Mouse (Mus musculus) ES-E14 (cell line): ENCODE measurements around the gene Alpl. TPM values are rescaled to one million over a fixed set of nuclear protein-coding genes. Genes with fewer than 3 reads are reported as not detected.

Experiments used
- DNase-seq: peaks from one replicate; pipeline ENCODE4 v3.0.0-alpha.2; 2013; ENCODE audit warnings: low read depth, low spot score
- H3K27ac ChIP-seq: 2 replicates; pipeline ENCODE4 v1.5.1; 2012; ENCODE audit warnings: low read depth, mild to moderate bottlenecking, low read length, moderate library complexity, mixed read lengths; ENCODE audit not compliant: poor library complexity, insufficient read depth, severe bottlenecking
- H3K36me3 ChIP-seq: 2 replicates; pipeline ENCODE4 v1.6.1; 2012; ENCODE audit warnings: mild to moderate bottlenecking, low read length, moderate library complexity, mixed read lengths; ENCODE audit not compliant: control insufficient read depth, poor library complexity, insufficient read depth, severe bottlenecking
- H3K4me1 ChIP-seq, 2 experiments: fragments of 150-350 bp in 1 of 2; sonication (generic) in 1 of 2; 2 replicates each; pipeline ENCODE4 v1.6.1; 2012; ENCODE audit warnings: low read length in 2 of 2, mild to moderate bottlenecking in 1 of 2, mixed read lengths in 1 of 2; ENCODE audit not compliant: control insufficient read depth in 2 of 2, insufficient read depth in 2 of 2, poor library complexity in 1 of 2
- H3K4me3 ChIP-seq, 2 experiments: fragments of 150-350 bp in 1 of 2; sonication (generic) in 1 of 2; 2 replicates each; pipeline ENCODE4 v1.5.1; 2012; ENCODE audit warnings: low read length in 2 of 2, low read depth in 1 of 2, mild to moderate bottlenecking in 1 of 2, mixed read lengths in 1 of 2; ENCODE audit not compliant: insufficient read depth in 1 of 2, poor library complexity in 1 of 2, severe bottlenecking in 1 of 2
- H3K9ac ChIP-seq: 2 replicates; pipeline ENCODE4 v1.6.1; 2012; ENCODE audit warnings: low read depth, mild to moderate bottlenecking, low read length, mixed read lengths; ENCODE audit not compliant: poor library complexity, insufficient read depth, severe bottlenecking
- H3K9me3 ChIP-seq: fragments of 150-350 bp; sonication (generic); 2 replicates; pipeline ENCODE4 v1.6.1; 2012; ENCODE audit warnings: low read depth, mild to moderate bottlenecking, low read length; ENCODE audit not compliant: control insufficient read depth, insufficient read depth
- CHD2 ChIP-seq: IDR thresholded peaks from 2 replicates; pipeline ENCODE4 v1.6.1; 2014; ENCODE audit warnings: mild to moderate bottlenecking, low read depth, low read length, inconsistent platforms
- HCFC1 ChIP-seq: IDR thresholded peaks from 2 replicates; pipeline ENCODE4 v1.6.1; 2012; ENCODE audit warnings: low read length, inconsistent platforms, borderline replicate concordance; ENCODE audit not compliant: insufficient read depth
- MAFK ChIP-seq: IDR thresholded peaks from 2 replicates; pipeline ENCODE4 v1.6.1; 2014; ENCODE audit warnings: mild to moderate bottlenecking, low read depth, low read length, inconsistent platforms; ENCODE audit not compliant: insufficient read depth
- ZC3H11A ChIP-seq: IDR thresholded peaks from 2 replicates; pipeline ENCODE4 v1.6.1; 2012; ENCODE audit warnings: low read depth, mild to moderate bottlenecking, inconsistent platforms, low read length, borderline replicate concordance
- ZNF384 ChIP-seq: IDR thresholded peaks from 2 replicates; pipeline ENCODE4 v1.6.1; 2012; ENCODE audit warnings: low read depth, low read length, inconsistent platforms
- in situ Hi-C, 2 experiments: fragments of 600-800 bp; cut with MboI; formaldehyde crosslinking; loops; one replicate each; pipeline ENCODE4 v1.15.1; 2025; ENCODE audit warnings: low sequenced_read_pairs in 2 of 2, inconsistent platforms in 1 of 2; ENCODE audit not compliant: unreplicated experiment in 2 of 2
- total RNA-seq: library from RNA; depleted of rRNA; stranded (reverse); fragments of 300-350 nt; gene quantifications from 2 replicates; pipeline ENCODE4 v1.2.3, GENCODE M21; 2012

Gene Alpl
- total RNA-seq, 1 experiment, result 234 TPM

GRCm38 (mm10) chr4:137763920-137764495 is 32.2 kb downstream of the Alpl start:
- no peak overlapping the region for H3K9ac ChIP-seq
- in situ Hi-C loops, result no loop called here
- H3K36me3 ChIP-seq, result peaks cover 5% of the 10 kb centered on the region; the same call in 1 of the 2 replicates
- peaks cover 23 to 38% of the 10 kb centered on the region in 2 experiments for H3K4me1 ChIP-seq
- H3K4me3 ChIP-seq, result no peak overlapping the region
- DNase-seq, result no peak
- H3K9me3 ChIP-seq, result no peaks in the 10 kb centered on the region
- no peak overlapping the region for H3K27ac ChIP-seq
- TF ChIP-seq ZNF384 (no peak), CHD2 (no peak), ZC3H11A (no peak), MAFK (no peak), HCFC1 (no peak)

DNA sequence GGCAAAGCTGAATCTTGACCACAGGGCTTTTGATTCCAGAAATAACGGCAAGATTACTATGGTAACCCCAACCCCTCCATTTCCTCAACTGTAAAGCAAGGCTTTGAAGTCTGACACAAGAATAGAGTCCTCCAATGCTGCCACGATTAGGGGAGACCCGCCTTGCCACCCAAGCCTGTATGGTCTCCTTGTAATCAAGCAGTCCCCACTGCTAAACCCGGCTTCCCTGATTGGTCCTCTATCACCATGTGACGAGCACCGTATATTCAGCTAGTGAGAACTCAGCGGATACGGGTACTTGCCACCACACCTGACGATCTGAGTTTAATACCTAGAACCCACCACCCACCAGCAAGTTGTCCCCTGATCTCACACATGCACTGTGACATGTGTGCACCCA is 33.3 kb downstream of the Alpl start:
- no peaks in the 10 kb centered on the region for H3K9me3 ChIP-seq
- no peak overlapping the region for H3K4me3 ChIP-seq
- in situ Hi-C loops, result no loop called here
- H3K27ac ChIP-seq, result no peak overlapping the region
- TF ChIP-seq HCFC1 (no peak), ZC3H11A (no peak), MAFK (no peak), ZNF384 (no peak), CHD2 (no peak)
- H3K4me1 ChIP-seq, result peaks cover 17 to 27% of the 10 kb centered on the region in 2 experiments
- H3K36me3 ChIP-seq, result peaks cover 5% of the 10 kb centered on the region; the same call in 1 of the 2 replicates
- DNase-seq, result no peak
- H3K9ac ChIP-seq, result no peak overlapping the region

DNA sequence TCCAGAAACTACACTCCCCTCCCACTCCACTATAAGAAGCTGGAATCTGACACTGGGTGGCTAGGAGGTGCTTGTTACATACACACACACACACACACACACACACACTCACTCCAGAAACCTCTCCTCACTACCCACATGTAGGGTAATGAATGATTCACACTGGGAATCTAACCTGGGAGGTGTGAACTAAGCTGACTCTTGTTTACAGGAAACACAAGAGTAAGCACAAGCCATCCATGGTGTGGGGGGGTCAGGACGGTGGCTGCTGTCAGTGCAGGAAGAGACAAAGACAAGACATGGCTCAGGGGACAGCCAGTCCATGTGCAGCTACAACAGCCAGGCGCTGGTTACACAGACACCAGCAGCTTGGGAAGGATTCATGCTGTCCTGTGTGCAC is 41.7 kb downstream of the Alpl start:
- Histone ChIP-seq H3K36me3 (peaks cover 54% of the 10 kb centered on the region), H3K4me1 (peaks cover 0 to 5% of the 10 kb centered on the region in 2 experiments; a peak in 2 of 4 replicates)
- no peak for TF ChIP-seq ZC3H11A
- no peak for TF ChIP-seq CHD2
- no peak for TF ChIP-seq HCFC1
- TF ChIP-seq ZNF384, result no peak
- no peak for TF ChIP-seq MAFK

DNA sequence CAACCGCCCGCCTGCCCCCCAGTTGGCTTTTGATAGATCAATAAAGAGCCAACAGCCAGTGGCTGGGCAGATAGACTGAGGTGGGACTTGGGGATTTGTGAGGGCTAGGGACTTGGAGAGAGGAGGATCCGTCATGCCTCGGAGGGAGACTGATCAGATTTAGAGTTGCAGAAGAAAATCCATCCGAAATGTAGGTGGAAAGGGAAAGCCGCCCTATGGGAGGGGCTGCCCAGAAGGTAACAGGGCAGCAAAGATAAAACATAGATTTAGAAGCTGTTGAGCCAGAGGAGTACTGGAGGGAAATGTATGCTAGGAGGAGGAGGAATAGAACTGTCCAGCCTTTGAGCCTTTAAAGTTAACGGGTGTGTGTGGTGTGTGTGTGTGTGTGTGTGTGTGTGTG is 43.0 kb downstream of the Alpl start:
- DNase-seq, result no peak
- H3K9ac ChIP-seq, result no peak overlapping the region
- in situ Hi-C loops, result no loop called here
- H3K9me3 ChIP-seq, result no peaks in the 10 kb centered on the region
- TF ChIP-seq HCFC1, result no peak
- TF ChIP-seq ZNF384, result no peak
- no peak for TF ChIP-seq ZC3H11A
- no peak for TF ChIP-seq CHD2
- TF ChIP-seq MAFK, result no peak
- peaks cover 0 to 2% of the 10 kb centered on the region in 2 experiments; a peak in 2 of 4 replicates for H3K4me1 ChIP-seq
- H3K36me3 ChIP-seq, result peaks cover 59% of the 10 kb centered on the region
- H3K4me3 ChIP-seq, result no peak overlapping the region
- H3K27ac ChIP-seq, result no peak overlapping the region

More for the DNA sequence above, 41.7 kb downstream of the Alpl start:
- Histone ChIP-seq H3K27ac (no peak overlapping the region), H3K9ac (no peak overlapping the region), H3K9me3 (no peaks in the 10 kb centered on the region), H3K4me3 (no peak overlapping the region)
- in situ Hi-C loops, result no loop called here
- no peak for DNase-seq
